Mouse (Mus musculus) heart, embryonic 16.5 days (tissue): ENCODE measurements around the gene Alkbh3. TPM values are rescaled to one million over a fixed set of nuclear protein-coding genes. Genes with fewer than 3 reads are reported as not detected.
A peak's percentile ranks its signal among the peaks of the same experiment; 100 is the strongest.

Experiments used
- ATAC-seq: fragments of 200-750 bp; cut with Nextera tagmentation; replicated peaks from 2 replicates; pipeline ENCODE4 v1.8.0; 2017; ENCODE audit warnings: moderate number of reproducible peaks; ENCODE audit not compliant: insufficient read depth, low FRiP score; ENCODE audit errors: extremely low read depth
- H3K27ac ChIP-seq: fragments of 300-500 bp; sonication (generic); 2 replicates; pipeline ENCODE4 v1.5.1; 2014; ENCODE audit warnings: mild to moderate bottlenecking, low read length, control low read depth, moderate library complexity
- H3K27me3 ChIP-seq: fragments of 300-500 bp; sonication (generic); 2 replicates; pipeline ENCODE4 v1.6.1; 2014; ENCODE audit warnings: low read length, mixed read lengths; ENCODE audit not compliant: control insufficient read depth, insufficient read depth
- H3K36me3 ChIP-seq: fragments of 300-500 bp; sonication (generic); 2 replicates; pipeline ENCODE4 v1.6.1; 2014; ENCODE audit not compliant: control insufficient read depth, insufficient read depth
- H3K4me1 ChIP-seq: fragments of 300-500 bp; sonication (generic); 2 replicates; pipeline ENCODE4 v1.6.1; 2014; ENCODE audit warnings: low read length, mixed read lengths; ENCODE audit not compliant: control insufficient read depth, insufficient read depth
- H3K4me2 ChIP-seq: fragments of 300-500 bp; sonication (generic); 2 replicates; pipeline ENCODE4 v1.6.1; 2014; ENCODE audit warnings: low read depth, mild to moderate bottlenecking, control low read depth, low read length
- H3K4me3 ChIP-seq: fragments of 300-500 bp; sonication (generic); 2 replicates; pipeline ENCODE4 v1.5.1; 2014; ENCODE audit warnings: mild to moderate bottlenecking, control low read depth, low read length
- H3K9ac ChIP-seq: fragments of 300-500 bp; sonication (generic); 2 replicates; pipeline ENCODE4 v1.6.1; 2014; ENCODE audit warnings: low read length, control low read depth
- H3K9me3 ChIP-seq: fragments of 300-500 bp; sonication (generic); replicated peaks from 2 replicates; pipeline ENCODE4 v1.6.1; 2016; ENCODE audit warnings: low read length; ENCODE audit not compliant: control insufficient read depth
- WGBS: fragments of 180-500 bp; shearing (Covaris S2); extraction: QIAGEN DNeasy Blood & Tissue Kit; methylation state at CpG from one replicate; pipeline ENCODE4 v1.1.7; 2014; 5-methylcytosine and 5-hydroxymethylcytosine counted together
- polyA plus RNA-seq: library from polyadenylated mRNA; unstranded; fragments of >200 nt; fragmentation: Nextera tagmentation; extraction: Ambion mirVana; gene quantifications from 2 replicates; pipeline ENCODE4 v1.2.1, GENCODE M21; 2015

Alkbh3 gene
- polyA plus RNA-seq, 1 experiment from 2014 or later = 64.8 TPM

- H3K9me3 ChIP-seq = no peaks in the 10 kb centered on the region
- no peak overlapping the region for H3K9ac ChIP-seq
- H3K4me1 ChIP-seq = no peaks in the 10 kb centered on the region
- no peaks in the 10 kb centered on the region for H3K27me3 ChIP-seq
- H3K4me3 ChIP-seq = no peak overlapping the region
- 9% methylated on average over 2 of the region's 2 CpGs for WGBS
- H3K4me2 ChIP-seq = no peak overlapping the region
- H3K27ac ChIP-seq = no peak overlapping the region
- peak; percentile 45; the same call in 1 of the 2 replicates for ATAC-seq
- H3K36me3 ChIP-seq = peaks cover 53% of the 10 kb centered on the region
These were observed 8.3 kb downstream of the Alkbh3 start for GRCm38 (mm10) chr2:94002331-94002730.

GRCm38 (mm10) chr2:94001918-94002317 is 8.7 kb downstream of the Alkbh3 start:
- Histone ChIP-seq H3K4me3 (no peak overlapping the region), H3K4me2 (no peak overlapping the region), H3K4me1 (no peaks in the 10 kb centered on the region), H3K36me3 (peaks cover 52% of the 10 kb centered on the region), H3K9me3 (no peaks in the 10 kb centered on the region), H3K27me3 (no peaks in the 10 kb centered on the region), H3K9ac (no peak overlapping the region), H3K27ac (peak overlapping the region; percentile 31; the same call in 1 of the 2 replicates)
- 81% methylated on average over 4 of the region's 4 CpGs for WGBS
- ATAC-seq = no peak

- H3K9ac ChIP-seq = no peak overlapping the region
- H3K9me3 ChIP-seq = no peaks in the 10 kb centered on the region
- ATAC-seq = no peak; the same call in 1 of the 2 replicates
- no peak overlapping the region for H3K4me2 ChIP-seq
- peaks cover 48% of the 10 kb centered on the region for H3K36me3 ChIP-seq
- H3K27me3 ChIP-seq = no peaks in the 10 kb centered on the region
- H3K4me1 ChIP-seq = no peaks in the 10 kb centered on the region
- no peak overlapping the region for H3K4me3 ChIP-seq
- 72% methylated on average over 6 of the region's 6 CpGs for WGBS
- peak overlapping the region; percentile 45 for H3K27ac ChIP-seq
These were observed 9.2 kb downstream of the Alkbh3 start for GRCm38 (mm10) chr2:94001411-94001810.

- WGBS = 86% methylated on average over 6 of the region's 6 CpGs
- no peak within 1 kb of the TSS for H3K4me2 ChIP-seq
- H3K9ac ChIP-seq = no peak within 1 kb of the TSS
- no peak within 1 kb of the TSS for H3K4me3 ChIP-seq
- peaks cover 37% of the 10 kb centered on the region for H3K36me3 ChIP-seq
- no peaks in the 10 kb centered on the region for H3K9me3 ChIP-seq
- ATAC-seq = no peak
- no peak within 1 kb of the TSS for H3K27ac ChIP-seq
- peaks cover 17% of the 10 kb centered on the region for H3K4me1 ChIP-seq
- no peaks in the 10 kb centered on the region for H3K27me3 ChIP-seq
These were observed 14.4 kb downstream of the Alkbh3 start, which contains the start of gene Gm27027 for GRCm38 (mm10) chr2:93996254-93996653. Gene Gm27027 (minus strand): TSS chr2:93996354.

GRCm38 (mm10) chr2:93992810-93993209 is 17.8 kb downstream of the Alkbh3 start:
- Histone ChIP-seq H3K36me3 (peaks cover 44% of the 10 kb centered on the region), H3K27me3 (no peaks in the 10 kb centered on the region), H3K4me3 (no peak overlapping the region), H3K9me3 (no peaks in the 10 kb centered on the region), H3K4me1 (peaks cover 17% of the 10 kb centered on the region), H3K4me2 (no peak overlapping the region), H3K9ac (no peak overlapping the region), H3K27ac (peak overlapping the region; percentile 33; the same call in 1 of the 2 replicates)
- ATAC-seq = no peak
- WGBS = 44% methylated on average over 3 of the region's 3 CpGs

GRCm38 (mm10) chr2:93992259-93992658 is 18.3 kb downstream of the Alkbh3 start:
- Histone ChIP-seq H3K27me3 (no peaks in the 10 kb centered on the region), H3K4me1 (peaks cover 17% of the 10 kb centered on the region), H3K27ac (peak overlapping the region; percentile 33), H3K9me3 (no peaks in the 10 kb centered on the region), H3K4me3 (no peak overlapping the region), H3K36me3 (peaks cover 40% of the 10 kb centered on the region), H3K4me2 (no peak overlapping the region), H3K9ac (no peak overlapping the region)
- ATAC-seq = peak; percentile 61
- WGBS = 47% methylated on average over 5 of the region's 5 CpGs

- 39% methylated on average over 3 of the region's 3 CpGs for WGBS
These were observed 19.3 kb downstream of the Alkbh3 start for GRCm38 (mm10) chr2:93991336-93991735.

GRCm38 (mm10) chr2:93988440-93988839 is 22.2 kb downstream of the Alkbh3 start:
- Histone ChIP-seq H3K4me3 (no peak overlapping the region), H3K9me3 (no peaks in the 10 kb centered on the region), H3K27ac (no peak overlapping the region), H3K9ac (no peak overlapping the region), H3K27me3 (no peaks in the 10 kb centered on the region), H3K4me2 (no peak overlapping the region), H3K4me1 (peaks cover 10% of the 10 kb centered on the region), H3K36me3 (peaks cover 21% of the 10 kb centered on the region)
- no peak for ATAC-seq
- 84% methylated on average over 2 of the region's 2 CpGs for WGBS

More at GRCm38 (mm10) chr2:93991336-93991735, 19.3 kb downstream of the Alkbh3 start:
- H3K9ac ChIP-seq = no peak overlapping the region
- H3K4me3 ChIP-seq = no peak overlapping the region
- H3K4me1 ChIP-seq = peaks cover 17% of the 10 kb centered on the region
- no peak; the same call in 1 of the 2 replicates for ATAC-seq
- H3K9me3 ChIP-seq = no peaks in the 10 kb centered on the region
- no peak overlapping the region for H3K4me2 ChIP-seq
- H3K27me3 ChIP-seq = no peaks in the 10 kb centered on the region
- H3K27ac ChIP-seq = peak overlapping the region; percentile 15
- peaks cover 37% of the 10 kb centered on the region for H3K36me3 ChIP-seq

- Histone ChIP-seq H3K27ac (no peak overlapping the region), H3K9me3 (no peaks in the 10 kb centered on the region), H3K4me1 (no peaks in the 10 kb centered on the region), H3K9ac (no peak overlapping the region), H3K36me3 (peaks cover 27% of the 10 kb centered on the region), H3K4me2 (no peak overlapping the region), H3K27me3 (no peaks in the 10 kb centered on the region), H3K4me3 (no peak overlapping the region)
- ATAC-seq = no peak
- 78% methylated on average over 4 of the region's 4 CpGs for WGBS
These were observed 28.0 kb downstream of the Alkbh3 start for GRCm38 (mm10) chr2:93982457-93983235.
